Mouse (Mus musculus) cerebellum, postnatal 4 days (tissue): ENCODE measurements around the gene Tacstd2.
"Not testable (repeated sequence)": the region's sequence is repeated elsewhere in the genome, so short reads cannot be mapped to it uniquely, and the experiment has no call there.

ENCODE experiments used
- DNase-seq, 2 experiments: peaks; one replicate each; pipeline ENCODE4 v3.0.0; 2022; ENCODE audit warnings: low spot score in 2 of 2, mixed read lengths in 1 of 2

Tacstd2 gene

DNA sequence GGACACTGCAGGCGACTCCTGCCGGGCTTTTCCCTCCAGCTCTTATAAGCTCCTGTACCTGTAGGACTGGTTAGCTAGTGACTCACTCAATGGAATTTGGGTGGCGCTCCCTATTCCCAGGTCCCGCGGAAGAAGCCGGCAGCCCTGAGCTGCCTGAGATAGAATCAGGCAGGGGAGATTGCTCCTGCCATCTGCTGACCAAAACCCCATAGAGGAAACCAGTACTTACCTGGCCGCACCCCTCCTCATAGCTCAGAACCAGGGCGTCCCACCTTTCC is at the start of gene Tacstd2:
Tacstd2 (minus strand) TSS at position 20 of the 278 bp plus-strand sequence.
- no peak for DNase-seq

DNA sequence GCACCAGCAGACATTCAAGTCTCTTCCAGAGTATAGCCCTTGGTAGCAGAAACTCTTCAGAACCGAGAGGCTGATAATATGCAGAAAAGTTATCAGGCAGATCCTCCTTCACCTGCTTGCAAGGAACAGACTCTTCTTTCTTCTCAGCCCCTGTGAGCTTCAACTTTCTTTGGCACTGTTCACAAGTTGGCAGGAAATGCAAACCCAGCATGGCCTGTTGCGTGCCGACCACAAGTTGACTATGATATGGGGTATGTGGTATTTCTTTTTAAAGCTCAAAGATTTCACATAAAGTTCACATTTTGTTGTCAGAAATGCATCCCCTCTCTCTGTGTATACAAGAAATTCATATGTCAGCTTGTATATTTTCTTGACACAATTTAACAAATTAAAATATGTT is 30.7 kb upstream of the Tacstd2 start:
- no peak for DNase-seq

DNA sequence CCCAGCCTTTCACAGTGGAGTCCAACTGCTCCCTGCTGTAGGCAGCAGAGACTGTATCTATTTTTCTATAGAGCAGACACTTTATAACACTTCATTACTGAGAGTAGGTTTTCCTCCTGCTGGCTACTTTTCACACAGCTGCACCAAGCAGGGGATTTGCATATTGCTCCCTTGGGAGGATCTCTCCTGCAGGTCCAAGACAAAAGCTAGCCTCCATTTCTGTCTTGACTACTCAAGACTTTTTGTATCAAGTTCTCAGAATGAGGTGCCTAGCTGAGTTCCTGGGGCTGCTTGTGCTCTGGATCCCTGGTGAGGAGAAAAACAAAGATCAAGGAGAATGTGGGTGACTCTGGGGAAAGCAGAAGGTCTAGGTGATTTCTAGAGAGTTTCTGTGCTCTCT is 19.8 kb upstream of the Tacstd2 start:
- DNase-seq = no peak

DNA sequence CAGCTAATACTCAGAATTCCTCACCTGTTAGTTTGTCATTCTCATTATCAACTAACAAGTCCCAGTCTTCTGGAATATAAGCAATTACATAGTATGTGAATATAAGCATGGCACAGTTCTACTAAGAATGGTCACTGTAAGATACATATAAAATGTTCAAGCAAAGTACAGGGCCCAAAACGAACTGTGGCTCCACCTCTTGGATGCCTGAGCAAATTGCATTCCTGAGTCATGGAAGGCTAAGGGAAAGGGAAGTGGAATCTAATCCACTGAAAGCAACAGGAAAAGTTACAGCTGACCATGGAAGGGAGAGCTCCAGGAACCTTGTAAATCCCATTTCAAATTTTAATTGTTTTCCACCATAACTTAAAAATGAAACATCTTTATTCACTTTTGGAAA is 14.0 kb upstream of the Tacstd2 start:
- no peak for DNase-seq

DNA sequence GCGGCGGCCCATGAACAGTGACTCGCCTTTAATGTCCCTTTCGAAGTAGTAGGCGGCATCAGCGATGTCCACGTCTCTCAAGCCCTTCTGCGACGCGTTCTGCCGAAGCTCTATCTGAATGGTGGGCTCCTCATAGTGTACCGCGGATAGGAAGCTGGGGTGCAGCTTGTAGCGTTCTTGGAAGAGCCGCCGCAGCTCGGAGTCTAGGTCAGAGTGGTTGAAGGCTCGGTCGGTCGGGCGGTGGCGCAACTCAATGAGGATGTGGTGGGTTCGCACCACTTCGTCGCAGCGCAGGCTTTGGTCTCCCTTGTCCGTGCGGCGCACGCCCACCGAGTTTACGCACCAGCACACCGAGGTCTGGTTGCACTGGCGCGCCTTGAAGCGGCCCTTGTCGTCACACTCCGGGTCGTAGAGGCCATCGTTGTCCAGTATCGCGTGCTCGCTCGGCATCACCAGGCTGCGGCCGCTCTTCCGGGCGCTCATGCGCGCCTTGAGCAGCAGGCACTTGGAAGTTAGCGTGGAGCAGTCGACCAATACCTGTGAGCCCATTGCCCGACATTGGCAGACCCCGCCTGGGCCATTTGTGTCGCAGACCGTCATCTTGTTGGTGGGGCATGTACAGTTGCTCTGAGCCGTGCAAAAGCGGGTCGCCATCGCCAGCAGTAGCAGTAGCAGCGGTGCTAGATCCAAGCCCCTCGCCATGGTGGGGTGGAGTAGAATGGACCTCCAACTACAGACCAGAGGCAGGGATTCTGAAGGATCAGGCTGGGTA is 405 bp downstream of the Tacstd2 start:
- peak in 1 of 2 experiments; percentile 11 for DNase-seq

DNA sequence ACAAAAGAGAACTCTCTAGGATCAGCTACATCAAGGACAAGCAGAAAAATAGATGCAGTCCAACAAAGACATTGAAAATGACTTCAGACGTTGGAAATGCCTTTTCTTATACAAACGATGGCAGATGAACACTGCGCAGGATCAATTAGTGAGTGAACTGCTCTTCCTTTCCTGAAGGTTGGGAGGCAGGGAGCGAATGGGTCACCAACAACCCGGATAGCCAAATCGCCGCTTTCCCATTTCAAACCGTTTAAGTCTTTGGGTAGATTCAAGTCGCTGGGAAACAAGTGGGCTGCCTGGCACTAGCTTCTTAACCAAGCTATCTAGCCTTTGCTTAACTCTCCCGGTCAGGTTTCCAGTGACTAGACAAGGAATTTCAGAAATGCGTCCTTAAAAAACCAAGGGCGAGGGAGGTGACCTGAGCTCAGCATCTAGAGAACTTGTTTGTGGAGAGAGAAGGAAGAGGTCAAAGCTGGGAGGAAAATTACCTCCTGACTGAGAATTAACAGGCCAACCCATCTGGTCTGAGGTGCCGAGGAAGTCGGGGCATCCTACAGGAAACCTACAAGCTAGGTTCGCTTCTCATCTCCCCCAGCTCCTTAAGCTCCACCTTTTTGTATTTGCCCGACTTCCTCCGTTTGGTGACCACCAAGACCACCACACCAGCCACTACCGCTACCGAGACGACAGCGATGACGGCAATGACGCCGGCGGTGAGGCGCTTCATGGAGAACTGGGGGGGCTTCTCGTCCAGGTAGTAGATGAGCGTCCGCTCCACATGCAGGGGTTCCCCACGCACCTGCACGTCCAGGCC is 1.2 kb downstream of the Tacstd2 start:
- no peak for DNase-seq

DNA sequence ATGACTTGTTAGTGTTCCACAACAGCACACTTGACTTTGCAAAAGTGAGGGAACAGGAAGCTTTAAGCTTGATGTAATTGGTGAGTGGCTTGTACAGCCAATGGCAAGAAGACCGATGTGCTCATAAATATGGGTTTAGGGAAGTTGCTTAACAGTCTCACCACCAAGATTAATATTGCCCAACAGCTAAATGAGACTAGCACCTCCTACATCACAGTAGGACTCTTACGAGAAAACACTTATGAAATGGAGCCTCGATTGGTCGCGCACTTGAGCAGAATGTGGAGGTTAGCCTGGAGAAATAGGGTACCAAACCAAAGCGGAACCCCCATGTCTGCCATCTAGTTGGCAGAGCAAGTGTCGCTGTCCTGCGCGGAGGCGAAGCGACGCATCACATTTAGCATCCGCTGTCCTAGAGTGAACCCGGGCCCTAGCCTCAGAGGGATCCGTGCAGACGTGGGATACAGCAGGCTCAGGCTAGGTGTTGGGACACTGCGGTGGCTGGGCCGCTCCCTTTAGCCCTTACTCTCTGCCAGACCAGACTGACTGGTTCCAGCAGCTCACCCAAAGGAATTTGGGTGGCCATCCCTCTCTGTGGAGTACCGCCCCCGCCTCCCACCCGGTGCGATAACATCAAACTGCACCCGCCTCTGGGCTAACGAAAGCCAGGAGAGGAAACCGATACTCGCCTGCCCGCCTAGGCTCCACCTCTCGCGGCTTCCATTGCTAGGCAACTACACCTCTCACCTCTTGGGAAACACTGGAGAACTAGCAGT is 2.7 kb downstream of the Tacstd2 start:
- DNase-seq = no peak

DNA sequence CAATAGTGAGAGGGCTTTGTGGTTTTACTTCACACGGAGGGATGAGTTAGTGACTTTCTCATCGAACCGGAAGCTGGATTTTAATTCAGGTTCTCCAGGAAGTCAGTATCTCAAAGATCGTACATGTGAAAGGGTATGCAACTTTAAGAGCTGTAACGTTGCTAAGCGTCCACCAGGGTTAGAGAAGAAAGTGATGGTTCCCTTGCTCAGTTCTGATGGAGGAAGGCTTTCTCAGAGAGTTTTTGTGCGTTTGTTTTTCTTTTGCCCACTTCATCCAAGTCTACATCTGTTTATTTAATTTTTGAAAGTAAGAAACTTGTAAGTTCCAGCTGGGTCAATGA is 3.8 kb downstream of the Tacstd2 start:
- no peak for DNase-seq

DNA sequence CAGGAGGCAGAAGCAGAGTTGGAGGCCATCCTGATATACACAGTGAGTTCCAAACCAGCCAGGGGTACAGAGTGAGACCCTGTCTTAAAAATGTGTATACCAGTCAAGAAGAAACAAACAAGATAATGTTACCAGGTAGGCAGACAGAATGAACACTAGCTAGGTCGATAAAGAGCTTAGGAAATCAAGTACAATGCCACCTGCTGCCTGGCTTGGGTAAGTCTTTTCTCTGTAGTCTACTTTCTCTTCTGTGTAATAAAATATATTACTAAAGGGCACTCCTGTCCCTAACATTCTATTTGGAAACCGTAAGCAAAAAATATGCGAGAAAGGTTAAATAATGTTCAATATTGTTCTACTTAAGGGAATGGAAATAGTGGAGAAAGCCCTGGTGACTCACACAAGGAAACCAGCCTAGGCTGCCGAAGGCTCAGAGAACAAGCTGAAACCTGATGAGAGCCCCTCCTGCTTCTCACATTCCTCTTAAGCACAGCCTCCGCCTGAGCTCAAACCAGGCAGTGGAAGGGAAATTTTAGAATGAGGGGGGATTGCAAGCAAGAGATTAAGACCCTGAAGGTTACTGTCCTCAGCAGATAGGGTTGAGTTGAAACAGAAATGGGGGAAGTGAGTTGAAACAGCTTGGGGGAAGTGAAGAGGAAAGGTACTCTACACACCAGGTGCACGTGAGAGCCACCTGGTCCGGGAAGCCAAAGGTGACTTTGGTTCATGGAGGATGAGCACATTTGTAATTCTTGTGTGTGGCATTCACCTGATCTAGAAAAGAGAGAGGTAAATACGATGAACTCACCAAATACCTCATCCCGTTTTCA is 4.4 kb downstream of the Tacstd2 start:
- DNase-seq = no peak

DNA sequence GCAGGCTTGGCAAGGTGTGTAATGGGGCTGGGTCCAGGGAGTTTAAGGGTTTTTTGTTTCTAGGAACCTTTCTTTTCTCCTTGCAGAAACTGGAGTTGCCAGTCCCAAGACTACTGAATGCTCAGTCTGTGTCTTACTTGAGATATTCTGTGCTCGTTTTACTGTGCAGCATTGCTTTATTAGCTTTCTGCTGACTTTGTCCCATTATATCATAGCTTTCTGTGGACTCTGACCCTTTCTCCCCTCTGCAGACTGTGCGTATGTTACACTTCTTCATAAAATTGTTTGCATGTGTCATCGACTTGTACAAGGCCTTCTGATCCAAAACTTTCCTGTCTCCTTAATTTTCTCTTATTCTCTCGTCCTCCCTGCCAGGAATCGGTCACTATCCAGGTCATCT is 9.2 kb downstream of the Tacstd2 start:
- DNase-seq = no peak

DNA sequence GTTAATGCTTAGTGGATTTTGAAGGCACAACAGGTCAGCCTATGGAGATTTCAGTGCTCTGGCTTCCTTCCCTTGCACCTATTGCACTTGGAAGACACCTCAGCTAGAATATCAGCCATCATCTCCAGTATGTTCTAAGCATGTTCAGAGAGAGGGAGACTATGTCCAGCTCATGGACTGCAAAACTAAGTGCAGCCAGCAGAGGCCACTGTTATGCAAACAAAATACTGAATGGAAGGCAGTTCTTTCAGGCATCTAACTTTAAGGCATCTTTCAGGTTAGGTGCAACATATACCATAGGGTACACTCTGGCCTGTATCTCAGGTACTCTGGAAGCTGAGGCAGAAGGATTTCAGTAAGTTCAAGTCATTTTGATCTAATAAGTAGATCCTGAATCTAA is 24.8 kb downstream of the Tacstd2 start:
- DNase-seq = peak; percentile 29 to 38

DNA sequence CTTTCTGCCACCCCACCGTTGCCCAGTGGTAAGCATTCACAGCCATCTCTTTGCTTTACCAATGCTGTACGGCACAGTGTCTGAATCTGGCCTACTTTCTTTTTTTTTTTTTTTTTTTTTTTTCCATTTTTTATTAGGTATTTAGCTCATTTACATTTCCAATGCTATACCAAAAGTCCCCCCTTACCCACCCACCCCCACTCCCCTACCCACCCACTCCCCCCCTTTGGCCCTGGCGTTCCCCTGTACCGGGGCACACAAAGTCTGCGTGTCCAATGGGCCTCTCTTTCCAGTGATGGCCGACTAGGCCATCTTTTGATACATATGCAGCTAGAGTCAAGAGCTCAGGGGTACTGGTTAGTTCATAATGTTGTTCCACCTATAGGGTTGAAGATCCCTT is 33.7 kb downstream of the Tacstd2 start:
- not testable (repeated sequence) for DNase-seq

DNA sequence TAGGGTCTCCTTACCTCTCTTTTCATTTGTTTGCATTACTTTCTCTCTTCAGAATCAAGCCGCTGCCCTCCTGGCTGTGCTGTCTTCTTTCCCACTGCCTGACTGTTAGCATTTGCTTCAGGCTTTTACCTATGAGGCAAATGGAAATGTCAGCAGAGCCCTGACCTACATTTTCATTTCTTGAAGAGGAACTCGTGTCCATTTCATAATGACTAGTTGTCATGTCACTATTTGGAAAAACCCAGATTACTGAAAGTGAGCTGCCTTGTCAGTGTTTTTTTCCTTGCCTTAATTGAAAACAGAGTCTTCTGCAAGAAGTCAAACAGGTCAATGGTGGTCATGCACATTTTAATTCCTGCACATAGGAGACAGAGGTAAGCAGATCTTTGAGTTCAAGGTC is 43.8 kb downstream of the Tacstd2 start, which contains the start of gene Il23r:
Il23r (minus strand) TSS at position 101 of the 400 bp plus-strand sequence.
- no peak for DNase-seq
